Mouse (Mus musculus) lung, embryonic 16.5 days (tissue): Measurements from ENCODE around the gene Hdx. TPM values are rescaled to one million over a fixed set of nuclear protein-coding genes. Genes with fewer than 3 reads are reported as not detected.

Source experiments
- ATAC-seq: fragments of 200-750 bp; cut with Nextera tagmentation; 2 replicates; pipeline ENCODE4 v1.8.0; 2017; ENCODE audit warnings: low read depth, mild to moderate bottlenecking, moderate library complexity
- H3K27ac ChIP-seq: fragments of 300-500 bp; sonication (generic); 2 replicates; pipeline ENCODE4 v1.5.1; 2014; ENCODE audit warnings: mild to moderate bottlenecking, control low read depth, low read length
- H3K27me3 ChIP-seq: fragments of 300-500 bp; sonication (generic); 2 replicates; pipeline ENCODE4 v1.6.1; 2014; ENCODE audit warnings: low read depth, low read length, mixed read lengths; ENCODE audit not compliant: control insufficient read depth, insufficient read depth
- H3K36me3 ChIP-seq: fragments of 300-500 bp; sonication (generic); 2 replicates; pipeline ENCODE4 v1.6.1; 2014; ENCODE audit warnings: low read length; ENCODE audit not compliant: control insufficient read depth, insufficient read depth
- H3K4me1 ChIP-seq: fragments of 300-500 bp; sonication (generic); replicated peaks from 2 replicates; pipeline ENCODE4 v1.6.1; 2014; ENCODE audit warnings: low read length, mixed read lengths; ENCODE audit not compliant: control insufficient read depth, insufficient read depth
- H3K4me2 ChIP-seq: fragments of 300-500 bp; sonication (generic); 2 replicates; pipeline ENCODE4 v1.6.1; 2014; ENCODE audit warnings: low read depth, low read length, control low read depth
- H3K4me3 ChIP-seq: fragments of 300-500 bp; sonication (generic); 2 replicates; pipeline ENCODE4 v1.5.1; 2014; ENCODE audit warnings: mild to moderate bottlenecking, low read length, control low read depth
- H3K9ac ChIP-seq: fragments of 300-500 bp; sonication (generic); 2 replicates; pipeline ENCODE4 v1.6.1; 2014; ENCODE audit warnings: low read length, control low read depth
- H3K9me3 ChIP-seq: fragments of 300-500 bp; sonication (generic); 2 replicates; pipeline ENCODE4 v1.6.1; 2016; ENCODE audit warnings: low read length; ENCODE audit not compliant: control insufficient read depth
- WGBS: fragments of 180-500 bp; shearing (Covaris S2); extraction: QIAGEN DNeasy Blood & Tissue Kit; methylation state at CpG from one replicate; pipeline ENCODE4 v1.1.7; 2014; 5-methylcytosine and 5-hydroxymethylcytosine counted together
- polyA plus RNA-seq: library from polyadenylated mRNA; unstranded; fragments of >200 nt; fragmentation: Nextera tagmentation; extraction: Ambion mirVana; gene quantifications from 2 replicates; pipeline ENCODE4 v1.2.1, GENCODE M21; 2015

The Hdx gene
- 0.62 and 0.77 TPM in 2 replicates for polyA plus RNA-seq

GRCm38 (mm10) chrX:111696356-111697282, at the start of gene Hdx:
Gene Hdx, minus strand, starts transcription at chrX:111697079.
- H3K36me3 ChIP-seq = no peaks in the 10 kb centered on the region
- H3K4me2 ChIP-seq = peak within 1 kb of the TSS; percentile 57
- 11% methylated on average over 26 of the region's 26 CpGs for WGBS
- peak within 1 kb of the TSS; percentile 55 for H3K4me3 ChIP-seq
- ATAC-seq = peak; percentile 95
- H3K4me1 ChIP-seq = no peaks in the 10 kb centered on the region
- H3K9me3 ChIP-seq = no peaks in the 10 kb centered on the region
- peak within 1 kb of the TSS; percentile 55; the same call in 1 of the 2 replicates for H3K27ac ChIP-seq
- no peaks in the 10 kb centered on the region for H3K27me3 ChIP-seq
- H3K9ac ChIP-seq = peak within 1 kb of the TSS; percentile 59

- H3K9ac ChIP-seq = no peak overlapping the region
- 55% methylated on average over 3 of the region's 3 CpGs for WGBS
- no peak overlapping the region for H3K4me2 ChIP-seq
- H3K36me3 ChIP-seq = no peaks in the 10 kb centered on the region
- no peaks in the 10 kb centered on the region for H3K27me3 ChIP-seq
- no peaks in the 10 kb centered on the region for H3K4me1 ChIP-seq
- no peak overlapping the region for H3K4me3 ChIP-seq
- no peak overlapping the region for H3K27ac ChIP-seq
- no peaks in the 10 kb centered on the region for H3K9me3 ChIP-seq
- ATAC-seq = no peak
Measured at GRCm38 (mm10) chrX:111685665-111686064, 11.2 kb downstream of the Hdx start.

GRCm38 (mm10) chrX:111671685-111672084, 25.2 kb downstream of the Hdx start:
- no peak overlapping the region for H3K4me2 ChIP-seq
- WGBS = 43% methylated on average over 3 of the region's 3 CpGs
- H3K27me3 ChIP-seq = no peaks in the 10 kb centered on the region
- H3K36me3 ChIP-seq = no peaks in the 10 kb centered on the region
- H3K9me3 ChIP-seq = no peaks in the 10 kb centered on the region
- H3K4me1 ChIP-seq = no peaks in the 10 kb centered on the region
- no peak overlapping the region for H3K9ac ChIP-seq
- H3K27ac ChIP-seq = no peak overlapping the region
- no peak for ATAC-seq
- H3K4me3 ChIP-seq = no peak overlapping the region

DNA sequence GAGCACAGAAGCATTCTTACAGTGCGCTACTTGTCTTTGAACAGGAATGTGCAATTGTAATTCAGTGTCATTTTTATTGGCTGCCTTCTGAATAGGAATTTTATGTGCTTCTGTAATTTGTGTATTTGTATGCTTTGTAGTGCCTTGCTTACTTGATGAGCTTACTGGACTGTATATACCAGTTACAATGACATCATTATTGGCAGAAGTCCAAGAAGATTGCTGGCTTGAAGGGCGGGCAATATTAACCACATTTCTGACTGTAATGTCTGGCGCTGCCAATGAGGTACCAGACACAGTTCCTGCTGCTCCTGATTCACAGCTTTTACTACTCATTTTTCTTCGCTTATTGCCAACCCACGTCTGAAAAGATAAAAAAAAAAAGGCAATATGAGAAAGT, 36.5 kb downstream of the Hdx start:
- no peaks in the 10 kb centered on the region for H3K36me3 ChIP-seq
- H3K4me2 ChIP-seq = no peak overlapping the region
- no peaks in the 10 kb centered on the region for H3K4me1 ChIP-seq
- H3K9me3 ChIP-seq = no peaks in the 10 kb centered on the region
- no peak overlapping the region for H3K9ac ChIP-seq
- H3K27ac ChIP-seq = no peak overlapping the region
- no peaks in the 10 kb centered on the region for H3K27me3 ChIP-seq
- no peak for ATAC-seq
- H3K4me3 ChIP-seq = no peak overlapping the region
- WGBS = 58% methylated on average over 5 of the region's 5 CpGs

- Histone ChIP-seq H3K9ac (no peak overlapping the region), H3K27me3 (no peaks in the 10 kb centered on the region), H3K4me2 (no peak overlapping the region), H3K27ac (no peak overlapping the region), H3K9me3 (no peaks in the 10 kb centered on the region), H3K4me3 (no peak overlapping the region), H3K4me1 (no peaks in the 10 kb centered on the region), H3K36me3 (no peaks in the 10 kb centered on the region)
- no peak for ATAC-seq
- 80% methylated on average over 4 of the region's 4 CpGs for WGBS
Measured at GRCm38 (mm10) chrX:111658671-111659070, 38.2 kb downstream of the Hdx start.

DNA sequence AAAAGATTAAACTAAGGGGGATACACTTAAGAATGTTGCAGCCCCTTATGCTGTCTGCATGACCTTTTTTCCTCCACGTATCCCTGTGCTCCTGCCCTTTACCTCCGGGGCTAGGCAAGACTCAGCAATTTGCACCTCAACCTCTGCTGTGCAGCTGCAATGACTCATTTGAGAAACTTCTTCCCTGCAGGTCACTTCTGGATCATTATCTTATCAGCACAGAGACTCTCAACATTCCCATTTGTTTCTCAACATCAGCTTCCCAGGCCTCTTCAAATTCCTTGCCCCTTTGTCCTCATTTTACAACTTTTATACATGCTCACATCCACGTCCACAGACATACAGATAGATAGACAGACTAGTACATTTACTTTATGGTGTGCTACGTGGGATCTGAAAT, 51.9 kb downstream of the Hdx start:
- ATAC-seq = no peak
- no peaks in the 10 kb centered on the region for H3K4me1 ChIP-seq
- no peaks in the 10 kb centered on the region for H3K36me3 ChIP-seq
- no peak overlapping the region for H3K9ac ChIP-seq
- H3K9me3 ChIP-seq = no peaks in the 10 kb centered on the region
- no peak overlapping the region for H3K27ac ChIP-seq
- no peaks in the 10 kb centered on the region for H3K27me3 ChIP-seq
- 54% methylated on average over 4 of the region's 4 CpGs for WGBS
- H3K4me2 ChIP-seq = no peak overlapping the region
- no peak overlapping the region for H3K4me3 ChIP-seq

GRCm38 (mm10) chrX:111640616-111641015, 56.3 kb downstream of the Hdx start:
- Histone ChIP-seq H3K27me3 (no peaks in the 10 kb centered on the region), H3K9ac (no peak overlapping the region), H3K4me1 (no peaks in the 10 kb centered on the region), H3K9me3 (no peaks in the 10 kb centered on the region), H3K27ac (no peak overlapping the region), H3K36me3 (no peaks in the 10 kb centered on the region), H3K4me3 (no peak overlapping the region), H3K4me2 (no peak overlapping the region)
- ATAC-seq = no peak
- WGBS = 79% methylated on average over 5 of the region's 5 CpGs

DNA sequence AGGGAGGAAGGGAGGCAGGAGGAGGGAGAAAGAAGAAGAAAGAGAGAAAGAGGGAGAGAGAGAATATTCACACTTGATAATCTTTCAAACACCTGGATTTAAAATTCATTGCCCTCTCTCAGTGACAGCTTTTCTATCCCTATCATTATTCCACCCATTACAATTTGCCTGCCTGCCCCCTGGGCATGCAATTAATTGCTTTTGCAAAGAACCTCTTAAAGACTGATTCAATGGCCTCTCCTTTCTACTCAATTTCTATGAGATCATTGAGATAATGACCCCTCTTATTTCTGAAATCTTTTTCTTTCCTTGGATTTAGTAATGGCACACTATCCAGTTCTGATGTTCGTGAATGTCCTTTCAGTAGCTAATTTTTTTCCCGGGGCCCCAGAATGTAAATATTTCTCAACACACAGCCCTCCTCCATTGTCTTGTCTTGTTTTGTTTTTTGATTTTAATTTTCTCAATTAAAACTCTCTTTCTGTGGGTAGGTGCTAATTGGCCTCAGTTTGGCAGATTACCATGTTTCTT, 99.2 kb downstream of the Hdx start:
- Histone ChIP-seq H3K27me3 (no peaks in the 10 kb centered on the region), H3K27ac (no peak overlapping the region), H3K9ac (no peak overlapping the region), H3K4me1 (no peaks in the 10 kb centered on the region), H3K4me3 (no peak overlapping the region), H3K9me3 (no peaks in the 10 kb centered on the region), H3K36me3 (no peaks in the 10 kb centered on the region), H3K4me2 (no peak overlapping the region)
- ATAC-seq = no peak
- WGBS = 83% methylated on average over 2 of the region's 2 CpGs

DNA sequence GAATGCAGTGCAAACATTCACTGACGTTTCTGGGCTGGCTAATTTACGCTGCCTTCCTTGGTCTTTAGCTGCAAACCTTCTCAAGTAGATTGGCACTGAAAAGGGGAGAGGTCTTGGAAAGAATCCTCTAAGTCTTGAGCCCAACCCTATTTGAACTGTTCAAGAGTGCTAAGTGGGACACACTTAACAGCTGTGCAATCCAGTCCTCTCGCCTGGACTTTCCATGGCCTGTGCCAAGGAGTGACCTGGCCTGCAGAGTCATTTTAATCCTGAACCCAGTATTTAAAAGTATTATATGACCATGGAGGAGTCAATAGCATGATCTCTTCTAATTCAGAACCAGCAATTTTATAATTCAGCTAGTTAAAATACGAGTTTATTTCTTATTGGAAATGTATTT, 109.3 kb downstream of the Hdx start:
- Histone ChIP-seq H3K9me3 (no peaks in the 10 kb centered on the region), H3K9ac (no peak overlapping the region), H3K36me3 (no peaks in the 10 kb centered on the region), H3K27me3 (no peaks in the 10 kb centered on the region), H3K4me2 (no peak overlapping the region), H3K4me1 (no peaks in the 10 kb centered on the region), H3K27ac (no peak overlapping the region), H3K4me3 (no peak overlapping the region)
- WGBS = 59% methylated on average over 4 of the region's 4 CpGs
- no peak for ATAC-seq
